Mouse (Mus musculus): ENCODE data around the gene Acot7. TPM values are rescaled to one million over a fixed set of nuclear protein-coding genes. Genes with fewer than 3 reads are reported as not detected.
A peak's percentile ranks its signal among the peaks of the same experiment; 100 is the strongest.

Acot7 gene
- total and polyA plus RNA-seq, 2 experiments from 2014 or later = 259 to 510 TPM

GRCm38 (mm10) chr4:152288398-152288945 is 110.5 kb downstream of the Acot7 start:
- DNase-seq (ENCODE audit: low spot score) = no peak
- WGBS = 28% methylated on average over 18 of the region's 18 CpGs
- H3K36me3 ChIP-seq (ENCODE audit: insufficient read depth, low read length) = no peaks in the 10 kb centered on the region
- TF ChIP-seq CTCF (IDR thresholded peaks at IDR 0.05) = no peak
- no peaks in the 10 kb centered on the region for H3K9me3 ChIP-seq (ENCODE audit: low read length)
- H3K4me1 ChIP-seq (ENCODE audit: insufficient read depth, low read length) = peaks cover 9% of the 10 kb centered on the region; the same call in 1 of the 2 replicates
- no peak for ATAC-seq (ENCODE audit: low FRiP score)
- no peak overlapping the region for H3K9ac ChIP-seq (replicated peaks; ENCODE audit: low read length, poor library complexity, severe bottlenecking)
- peaks cover 56% of the 10 kb centered on the region for H3K27me3 ChIP-seq (ENCODE audit: insufficient read depth, low read length)
- no peak overlapping the region for H3K27ac ChIP-seq (ENCODE audit: low read depth, low read length)
- no peak overlapping the region for H3K4me2 ChIP-seq (ENCODE audit: low read depth, low read length, poor library complexity, severe bottlenecking)
- H3K4me3 ChIP-seq (ENCODE audit: low read depth, low read length) = no peak overlapping the region

- H3K36me3 ChIP-seq (ENCODE audit: insufficient read depth, low read length) = no peaks in the 10 kb centered on the region
- H3K4me1 ChIP-seq (ENCODE audit: insufficient read depth, low read length) = peaks cover 9% of the 10 kb centered on the region; the same call in 1 of the 2 replicates
- peak overlapping the region; percentile 53 for H3K4me2 ChIP-seq (ENCODE audit: low read depth, low read length, poor library complexity, severe bottlenecking)
- TF ChIP-seq CTCF (IDR thresholded peaks at IDR 0.05) = no peak
- no peak overlapping the region for H3K27ac ChIP-seq (ENCODE audit: low read depth, low read length)
- H3K4me3 ChIP-seq (ENCODE audit: low read depth, low read length) = peak overlapping the region; percentile 29
- WGBS = under 1% methylated on average over 39 of the region's 39 CpGs
- peaks cover 48% of the 10 kb centered on the region for H3K27me3 ChIP-seq (ENCODE audit: insufficient read depth, low read length)
- 0 out of 2 replicates have a peak overlapping the region, but pooled peaks have one; percentile 29 for H3K9ac ChIP-seq (replicated peaks; ENCODE audit: low read length, poor library complexity, severe bottlenecking)
- H3K9me3 ChIP-seq (ENCODE audit: low read length) = no peaks in the 10 kb centered on the region
- no peak for ATAC-seq (ENCODE audit: low FRiP score)
- no peak for DNase-seq (ENCODE audit: low spot score)
Observed at GRCm38 (mm10) chr4:152290385-152290784, 112.5 kb downstream of the Acot7 start.

- DNase-seq (ENCODE audit: low spot score) (no peak), ATAC-seq (ENCODE audit: low FRiP score) (no peak)
- H3K9ac ChIP-seq (replicated peaks; ENCODE audit: low read length, poor library complexity, severe bottlenecking) = no peak overlapping the region
- no peak overlapping the region for H3K27ac ChIP-seq (ENCODE audit: low read depth, low read length)
- H3K9me3 ChIP-seq (ENCODE audit: low read length) = no peaks in the 10 kb centered on the region
- no peak overlapping the region for H3K4me2 ChIP-seq (ENCODE audit: low read depth, low read length, poor library complexity, severe bottlenecking)
- TF ChIP-seq CTCF (IDR thresholded peaks at IDR 0.05) = no peak
- H3K27me3 ChIP-seq (ENCODE audit: insufficient read depth, low read length) = peaks cover 47% of the 10 kb centered on the region
- WGBS = 14% methylated on average over 11 of the region's 11 CpGs
- H3K36me3 ChIP-seq (ENCODE audit: insufficient read depth, low read length) = no peaks in the 10 kb centered on the region
- no peak overlapping the region; the same call in 1 of the 2 replicates for H3K4me3 ChIP-seq (ENCODE audit: low read depth, low read length)
- H3K4me1 ChIP-seq (ENCODE audit: insufficient read depth, low read length) = peaks cover 9% of the 10 kb centered on the region; the same call in 1 of the 2 replicates
Observed at GRCm38 (mm10) chr4:152290991-152291390, 113.1 kb downstream of the Acot7 start.

GRCm38 (mm10) chr4:152291562-152291961 is 113.6 kb downstream of the Acot7 start, which contains the start of gene Hes3:
Hes3 (minus strand) TSS chr4:152291662.
- peaks cover 5% of the 10 kb centered on the region; the same call in 1 of the 2 replicates for H3K4me1 ChIP-seq (ENCODE audit: insufficient read depth, low read length)
- no peak for DNase-seq (ENCODE audit: low spot score)
- H3K4me3 ChIP-seq (ENCODE audit: low read depth, low read length) = peak within 1 kb of the TSS; percentile 29
- no peak for ATAC-seq (ENCODE audit: low FRiP score)
- TF ChIP-seq CTCF (IDR thresholded peaks at IDR 0.05) = no peak
- H3K4me2 ChIP-seq (ENCODE audit: low read depth, low read length, poor library complexity, severe bottlenecking) = peak within 1 kb of the TSS; percentile 53
- H3K27me3 ChIP-seq (ENCODE audit: insufficient read depth, low read length) = peaks cover 42% of the 10 kb centered on the region
- 22% methylated on average over 6 of the region's 6 CpGs for WGBS
- no peak within 1 kb of the TSS for H3K27ac ChIP-seq (ENCODE audit: low read depth, low read length)
- H3K9me3 ChIP-seq (ENCODE audit: low read length) = no peaks in the 10 kb centered on the region
- no peaks in the 10 kb centered on the region for H3K36me3 ChIP-seq (ENCODE audit: insufficient read depth, low read length)
- H3K9ac ChIP-seq (replicated peaks; ENCODE audit: low read length, poor library complexity, severe bottlenecking) = 0 out of 2 replicates have a peak within 1 kb of the TSS, but pooled peaks have one; percentile 29

GRCm38 (mm10) chr4:152292102-152292765 is 114.3 kb downstream of the Acot7 start:
- Histone ChIP-seq H3K4me1 (ENCODE audit: insufficient read depth, low read length) (no peaks in the 10 kb centered on the region), H3K27me3 (ENCODE audit: insufficient read depth, low read length) (peaks cover 38% of the 10 kb centered on the region), H3K27ac (ENCODE audit: low read depth, low read length) (no peak overlapping the region), H3K4me3 (ENCODE audit: low read depth, low read length) (no peak overlapping the region), H3K9ac (replicated peaks; ENCODE audit: low read length, poor library complexity, severe bottlenecking) (no peak overlapping the region), H3K4me2 (ENCODE audit: low read depth, low read length, poor library complexity, severe bottlenecking) (no peak overlapping the region), H3K9me3 (ENCODE audit: low read length) (no peaks in the 10 kb centered on the region), H3K36me3 (ENCODE audit: insufficient read depth, low read length) (no peaks in the 10 kb centered on the region)
- 11% methylated on average over 12 of the region's 12 CpGs for WGBS
- no peak for TF ChIP-seq CTCF (IDR thresholded peaks at IDR 0.05)
- ATAC-seq (ENCODE audit: low FRiP score) = no peak
- no peak for DNase-seq (ENCODE audit: low spot score)
